Mouse (Mus musculus) A20 (cell line): ENCODE measurements around the gene Tcf20.
A peak's percentile ranks its signal among the peaks of the same experiment; 100 is the strongest.

Source experiments
- DNase-seq: peaks from one replicate; pipeline ENCODE4 v3.0.0-alpha.2; 2011; ENCODE audit warnings: low read depth, low spot score

Tcf20 gene

DNA sequence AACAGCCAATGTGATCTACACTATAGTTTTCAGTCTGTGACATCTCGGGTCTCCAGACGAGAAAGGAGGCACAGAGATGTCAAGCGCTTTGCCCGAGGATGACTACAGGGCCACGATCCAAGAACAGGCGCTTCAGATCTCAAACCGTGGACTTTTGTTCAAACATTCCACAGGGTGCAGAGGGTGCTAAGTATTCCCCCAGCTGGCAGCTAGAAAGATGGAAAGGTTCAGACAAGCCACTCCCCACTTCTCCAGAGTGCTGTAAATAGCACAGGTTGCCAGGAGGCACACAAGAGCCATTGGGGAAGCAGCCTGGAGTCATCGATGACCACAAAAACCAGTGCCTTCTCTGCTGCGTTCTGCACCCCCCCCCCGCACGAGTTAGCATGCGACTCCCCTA is 28.5 kb downstream of the Tcf20 start:
- no peak for DNase-seq

DNA sequence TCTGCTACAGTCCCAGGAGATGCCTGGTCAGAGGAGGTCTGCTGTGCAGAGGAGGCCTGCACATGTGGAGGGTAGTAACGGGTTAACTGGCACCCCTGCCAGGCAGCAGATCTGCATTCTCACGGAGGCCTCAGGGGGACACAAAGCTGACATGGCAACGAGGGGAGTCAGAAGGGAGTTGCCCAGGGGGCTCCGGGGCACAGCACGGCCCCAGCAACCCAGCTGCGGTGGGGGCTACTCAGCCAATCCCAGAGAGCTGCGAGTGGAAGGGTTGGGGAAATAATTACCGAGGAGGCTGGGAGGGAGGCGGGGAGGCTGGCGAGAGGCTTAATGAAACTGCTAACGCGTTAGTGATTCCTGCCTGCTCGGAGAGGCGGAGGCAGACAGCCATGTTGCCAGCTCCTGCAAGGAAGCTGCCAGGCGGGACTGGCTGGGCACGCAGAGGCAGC is 29.4 kb downstream of the Tcf20 start:
- DNase-seq = no peak

GRCm38 (mm10) chr15:82956721-82957120 is 31.0 kb downstream of the Tcf20 start:
- DNase-seq = no peak

GRCm38 (mm10) chr15:82956310-82956709 is 31.4 kb downstream of the Tcf20 start:
- no peak for DNase-seq

GRCm38 (mm10) chr15:82955286-82955685 is 32.4 kb downstream of the Tcf20 start:
- no peak for DNase-seq

- no peak for DNase-seq
These were observed 33.6 kb downstream of the Tcf20 start for GRCm38 (mm10) chr15:82954034-82954433.

DNA sequence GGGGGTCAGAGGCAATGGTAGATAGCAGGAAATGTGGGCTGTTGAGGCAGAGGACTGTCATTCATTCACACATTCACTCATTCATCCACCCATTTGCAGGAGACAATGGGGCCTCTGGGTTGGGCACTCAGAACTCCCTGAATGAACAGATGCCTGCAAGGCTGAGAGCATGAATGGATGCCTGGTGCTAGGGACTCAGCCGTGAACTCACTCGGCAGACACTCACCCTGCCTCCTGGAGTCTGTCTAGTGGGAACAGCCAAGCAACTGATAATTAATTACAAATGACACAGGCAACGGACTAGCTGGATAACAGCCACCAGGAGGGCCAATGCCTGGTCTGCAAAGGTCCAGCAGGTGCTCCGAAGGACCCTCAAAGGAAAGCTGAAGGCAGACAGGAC is 34.6 kb downstream of the Tcf20 start:
- DNase-seq = no peak

DNA sequence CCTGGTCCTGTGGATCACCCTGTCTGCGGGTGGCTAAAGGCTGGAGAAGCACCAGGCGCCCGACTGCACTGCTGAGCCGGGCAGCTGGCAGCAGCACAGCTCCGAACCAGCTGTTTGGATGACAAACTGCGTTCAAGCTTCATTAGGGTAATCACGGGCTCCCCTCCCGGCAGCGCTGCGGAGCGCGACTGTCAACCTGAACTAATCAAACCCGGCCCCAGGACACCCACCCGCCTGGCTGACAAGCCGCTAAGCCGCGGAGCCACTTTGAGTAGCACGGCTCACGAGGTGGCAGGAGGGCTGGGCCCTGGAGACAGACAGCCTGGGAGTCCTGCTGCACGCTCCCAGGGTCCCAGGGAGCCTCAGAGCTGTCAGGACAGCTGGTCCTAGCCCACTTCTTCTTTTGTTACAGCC is 35.4 kb downstream of the Tcf20 start:
- peak; percentile 53 for DNase-seq

- DNase-seq = no peak
These were observed 37.4 kb downstream of the Tcf20 start for GRCm38 (mm10) chr15:82950246-82950645.

- no peak for DNase-seq
These were observed 40.2 kb downstream of the Tcf20 start for GRCm38 (mm10) chr15:82947431-82947830.

DNA sequence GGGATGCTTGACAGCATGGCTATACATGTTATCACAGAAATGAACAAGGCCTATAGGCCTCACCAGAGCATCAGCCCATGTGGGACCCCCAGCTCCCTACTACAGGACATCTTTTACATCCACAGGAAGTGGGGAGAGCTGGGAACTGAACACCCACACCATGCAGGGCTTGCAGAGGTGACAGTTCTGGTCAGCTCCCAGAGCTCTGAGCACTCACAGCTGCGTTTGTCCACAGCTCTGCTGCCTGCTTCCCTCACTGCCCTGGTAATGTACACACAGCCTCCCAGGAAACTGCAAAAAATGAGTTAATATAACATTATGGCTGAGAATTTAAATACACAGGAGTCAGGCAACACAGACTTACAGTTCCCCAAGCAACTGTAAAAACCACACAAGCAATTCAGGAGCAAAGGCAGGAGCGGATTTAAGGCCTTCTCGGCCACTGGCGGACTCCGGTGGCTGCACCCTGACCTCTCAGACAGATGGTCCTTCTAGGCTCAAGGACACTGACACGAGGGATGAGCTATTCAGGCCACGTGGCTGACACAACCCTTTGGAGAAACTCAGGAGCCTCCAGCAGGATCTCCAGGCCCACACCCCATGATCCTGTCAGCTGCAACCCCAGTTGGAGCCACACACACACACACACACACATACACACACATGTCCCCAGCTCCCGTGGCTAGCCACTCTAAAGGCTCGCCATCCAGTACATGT is 43.0 kb downstream of the Tcf20 start:
- no peak for DNase-seq

DNA sequence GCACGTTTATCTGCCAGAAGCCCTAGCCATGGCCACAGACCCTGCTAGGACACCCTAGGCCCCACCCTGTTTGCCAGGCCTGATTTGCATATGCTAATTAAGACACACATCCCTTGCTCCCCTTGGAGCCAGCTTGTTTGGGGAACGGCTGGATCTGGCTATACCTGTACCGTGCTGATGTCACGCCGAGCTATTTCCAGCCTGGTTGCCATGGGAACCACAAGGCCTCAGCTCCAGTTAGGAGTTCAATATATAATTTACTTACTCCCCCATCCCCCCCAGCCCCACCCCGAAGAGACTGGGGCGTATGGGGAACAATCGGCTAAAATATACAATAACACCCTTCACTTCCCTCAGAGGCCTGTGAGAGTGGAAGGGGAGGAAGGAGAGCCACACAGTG is 45.9 kb downstream of the Tcf20 start:
- no peak for DNase-seq

GRCm38 (mm10) chr15:82940494-82941214 is 47.0 kb downstream of the Tcf20 start:
- DNase-seq = no peak

DNA sequence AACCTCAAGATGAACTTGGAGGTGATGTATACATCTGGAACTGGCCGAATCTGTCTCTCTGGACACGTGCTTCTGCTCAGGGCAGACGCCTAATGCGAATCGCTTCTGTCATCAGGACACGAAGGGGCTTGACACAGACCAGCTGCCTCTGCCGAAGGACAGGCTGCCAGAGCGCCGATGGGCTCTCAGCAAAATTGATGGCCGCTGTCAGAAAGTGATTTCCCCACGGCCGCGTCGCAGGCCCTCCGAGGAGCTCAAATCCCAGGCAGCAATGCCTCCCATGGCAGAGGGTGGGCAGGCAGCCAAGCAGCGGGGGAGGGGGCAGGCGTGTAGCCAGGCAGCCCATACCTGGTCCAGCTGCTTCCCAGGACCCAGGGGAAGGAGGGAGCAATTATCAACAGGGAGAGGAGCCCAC is 49.5 kb downstream of the Tcf20 start:
- no peak for DNase-seq

GRCm38 (mm10) chr15:82937428-82937992 is 50.2 kb downstream of the Tcf20 start:
- no peak for DNase-seq

GRCm38 (mm10) chr15:82934971-82935370 is 52.7 kb downstream of the Tcf20 start:
- DNase-seq = no peak

DNA sequence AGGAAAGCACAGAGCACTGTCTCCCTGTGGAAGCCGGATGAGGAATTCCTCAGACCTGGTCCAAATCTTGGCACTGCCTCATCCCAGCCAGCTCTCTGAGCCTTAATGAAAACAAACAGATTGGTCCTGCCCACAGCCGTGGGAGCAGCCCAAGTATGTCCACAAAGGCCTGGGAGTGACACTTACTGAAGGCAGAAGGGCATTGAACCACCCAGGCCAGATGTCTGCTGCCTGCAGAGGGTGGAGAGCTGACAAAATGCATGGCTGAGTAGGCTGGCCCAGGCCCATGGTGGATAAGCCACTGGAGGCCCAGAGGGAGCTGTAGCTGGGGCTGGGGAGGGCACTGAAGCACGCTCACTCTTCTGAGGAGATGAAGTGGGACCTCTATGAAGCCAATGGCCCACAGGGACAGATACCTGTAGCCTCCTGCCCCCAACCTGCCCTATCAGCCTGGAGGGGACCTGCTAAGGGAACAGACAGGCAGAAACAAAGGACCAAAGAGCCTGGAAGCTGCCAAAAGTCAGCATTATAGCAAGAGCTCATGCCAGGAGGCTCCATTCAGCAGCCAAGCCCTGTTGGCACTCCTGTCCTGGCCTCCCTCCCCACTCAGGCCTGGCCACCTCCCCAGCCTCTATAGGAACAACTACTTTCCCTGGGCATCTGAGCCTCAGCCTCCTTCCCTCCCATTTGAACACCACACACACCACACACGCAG is 54.6 kb downstream of the Tcf20 start:
- no peak for DNase-seq

DNA sequence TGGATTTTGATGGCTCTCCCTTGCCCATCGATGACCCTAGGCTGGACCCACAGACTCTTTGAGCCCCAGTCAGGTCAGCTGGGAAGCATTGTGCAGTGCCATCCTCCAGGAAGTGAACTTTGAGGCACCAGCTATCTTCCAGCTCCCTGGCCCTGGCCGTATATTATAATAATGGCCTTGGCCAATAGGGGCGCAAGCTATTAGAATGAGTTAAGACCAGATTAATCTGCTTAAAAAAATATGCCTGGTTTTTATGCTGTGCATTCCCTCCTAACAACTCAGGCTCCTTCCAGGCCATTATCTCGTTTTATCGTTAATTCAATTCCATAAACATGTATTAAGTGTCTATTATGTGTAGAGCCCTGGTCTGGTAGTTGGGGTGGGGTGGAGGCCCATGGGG is 56.2 kb downstream of the Tcf20 start:
- DNase-seq = no peak

DNA sequence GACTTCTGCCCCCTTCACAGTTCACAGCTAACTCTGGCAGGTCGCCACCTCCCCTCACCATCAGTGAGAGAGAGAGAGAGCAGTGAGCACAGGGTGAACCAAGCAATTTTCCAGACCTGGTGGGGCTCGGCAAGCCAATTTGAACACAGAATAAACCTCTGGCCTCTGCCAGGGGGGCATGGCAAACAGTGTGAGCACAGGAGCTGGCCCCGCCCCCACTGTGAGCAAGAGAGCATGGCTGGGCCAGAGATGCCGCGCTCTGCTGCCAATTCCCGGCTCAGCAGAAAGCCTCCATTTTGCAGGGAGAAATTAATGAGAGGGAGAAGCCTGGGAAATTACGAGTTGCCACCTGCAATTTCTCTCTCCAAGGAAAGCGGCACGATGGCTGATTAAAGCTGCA is 58.1 kb downstream of the Tcf20 start:
- no peak for DNase-seq

DNA sequence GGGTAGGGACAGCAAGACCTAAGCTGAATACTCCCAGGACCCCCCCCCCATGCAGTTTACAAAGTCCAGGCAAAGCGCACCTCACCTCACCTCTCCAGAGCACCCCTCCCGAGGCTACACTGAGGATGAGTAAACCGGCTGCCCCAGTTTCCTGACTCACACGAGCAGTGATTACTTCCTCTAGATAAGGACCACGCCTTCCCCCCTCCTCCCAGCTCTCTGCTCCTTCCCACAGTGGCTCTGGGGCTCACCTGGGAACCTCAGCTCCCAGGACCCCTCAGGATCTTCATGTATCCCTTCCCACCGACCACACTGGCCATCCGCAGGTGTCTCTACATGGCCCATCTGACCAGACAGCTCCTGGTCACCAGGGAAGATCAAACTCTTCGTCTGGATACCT is 58.8 kb downstream of the Tcf20 start:
- no peak for DNase-seq

DNA sequence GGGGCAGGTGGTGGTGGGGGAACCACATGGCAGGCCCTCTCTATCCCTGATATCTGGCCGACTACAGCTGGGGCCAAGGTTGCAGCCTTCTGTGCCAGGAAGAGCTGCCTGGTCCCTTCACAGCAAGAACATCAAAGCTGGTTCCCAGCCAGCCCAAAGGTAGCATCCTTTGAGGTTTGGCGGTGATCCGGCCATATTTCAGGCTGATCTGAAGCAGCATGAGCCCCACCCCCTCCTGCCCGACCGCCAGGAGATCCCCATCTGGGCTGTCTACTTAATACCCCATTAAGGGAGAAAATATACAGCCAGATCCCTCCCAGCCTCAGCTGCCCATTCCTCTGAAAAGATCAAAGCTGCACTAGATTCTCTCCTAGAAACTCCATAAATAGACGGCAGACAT is 59.6 kb downstream of the Tcf20 start:
- DNase-seq = no peak

GRCm38 (mm10) chr15:82927057-82927456 is 60.6 kb downstream of the Tcf20 start:
- DNase-seq = no peak
